Mouse (Mus musculus) kidney, adult 2 months (tissue): ENCODE results near the gene Tmie. TPM values are rescaled to one million over a fixed set of nuclear protein-coding genes. Genes with fewer than 3 reads are reported as not detected.
A peak's percentile ranks its signal among the peaks of the same experiment; 100 is the strongest.
"Not testable (repeated sequence)": the region's sequence is repeated elsewhere in the genome, so short reads cannot be mapped to it uniquely, and the experiment has no call there.

Experiments
- DNase-seq: peaks from one replicate; pipeline ENCODE4 v3.0.0; 2021
- H3K27ac ChIP-seq: fragments of 200-500 bp; 2 replicates; pipeline ENCODE4 v1.5.1; 2012; ENCODE audit warnings: low read depth, low read length, control low read depth, inconsistent platforms; ENCODE audit not compliant: insufficient read depth
- H3K27me3 ChIP-seq: fragments of 200-500 bp; replicated peaks from 2 replicates; pipeline ENCODE4 v1.6.1; 2012; ENCODE audit warnings: mild to moderate bottlenecking, moderate library complexity, low read length, inconsistent platforms; ENCODE audit not compliant: control insufficient read depth, insufficient read depth
- H3K36me3 ChIP-seq: fragments of 200-500 bp; 2 replicates; pipeline ENCODE4 v1.6.1; 2012; ENCODE audit warnings: mild to moderate bottlenecking, moderate library complexity, low read length, inconsistent platforms; ENCODE audit not compliant: control insufficient read depth, insufficient read depth
- H3K4me1 ChIP-seq: fragments of 200-500 bp; 2 replicates; pipeline ENCODE4 v1.6.1; 2011; ENCODE audit warnings: low read length; ENCODE audit not compliant: control insufficient read depth, insufficient read depth
- H3K4me3 ChIP-seq: fragments of 200-500 bp; 2 replicates; pipeline ENCODE4 v1.5.1; 2011; ENCODE audit warnings: mild to moderate bottlenecking, low read depth, low read length, control low read depth; ENCODE audit not compliant: insufficient read depth
- CTCF ChIP-seq: fragments of 200-500 bp; conservative IDR thresholded peaks from 2 replicates; pipeline ENCODE4 v1.5.1; 2011; ENCODE audit warnings: low read depth, mild to moderate bottlenecking, control low read depth, low read length, moderate library complexity, mixed read lengths; ENCODE audit not compliant: insufficient read depth, insufficient read length
- POLR2A ChIP-seq: fragments of 200-500 bp; IDR thresholded peaks from one replicate; pipeline ENCODE4 v1.6.1; 2011; ENCODE audit warnings: low read depth, low read length, control low read depth
- WGBS: fragments of 180-500 bp; shearing (Covaris S2); methylation state at CpG from one replicate; pipeline ENCODE4 v1.1.7; 2018; 5-methylcytosine and 5-hydroxymethylcytosine counted together
- polyA plus RNA-seq: library from polyadenylated mRNA; depleted of rRNA; stranded (reverse); fragments of >200 nt; gene quantifications from 2 replicates; pipeline ENCODE4 v1.2.3, GENCODE M21; 2012; rRNA removed

Gene Tmie
- polyA plus RNA-seq, 1 experiment, result 9.5 TPM

DNA sequence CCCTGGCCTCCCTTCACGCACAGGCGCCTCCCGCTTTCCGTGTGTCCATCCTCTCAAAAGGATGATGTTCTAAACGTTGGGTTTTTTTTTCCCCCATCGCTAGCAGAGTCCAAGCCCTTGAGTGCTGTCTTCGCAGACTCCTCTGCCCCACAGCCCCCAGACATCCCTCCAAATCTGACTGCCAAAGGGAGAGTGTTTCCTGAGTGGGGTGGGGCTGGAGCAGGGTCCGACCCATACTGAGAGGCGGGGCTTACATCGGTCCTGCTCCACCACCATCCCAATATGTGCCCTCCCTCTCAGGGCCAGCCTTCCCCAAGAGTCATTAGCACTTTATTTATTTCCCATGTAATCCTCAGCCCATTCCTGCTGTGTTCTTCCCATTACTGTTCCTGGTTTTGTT is 45.0 kb downstream of the Tmie start:
- no peak for TF ChIP-seq POLR2A
- no peak for TF ChIP-seq CTCF
- WGBS, result 41% methylated on average over 10 of the region's 10 CpGs
- no peak for DNase-seq
- Histone ChIP-seq H3K27me3 (no peaks in the 10 kb centered on the region), H3K27ac (no peak overlapping the region), H3K4me1 (no peaks in the 10 kb centered on the region), H3K36me3 (no peaks in the 10 kb centered on the region), H3K4me3 (no peak overlapping the region)

DNA sequence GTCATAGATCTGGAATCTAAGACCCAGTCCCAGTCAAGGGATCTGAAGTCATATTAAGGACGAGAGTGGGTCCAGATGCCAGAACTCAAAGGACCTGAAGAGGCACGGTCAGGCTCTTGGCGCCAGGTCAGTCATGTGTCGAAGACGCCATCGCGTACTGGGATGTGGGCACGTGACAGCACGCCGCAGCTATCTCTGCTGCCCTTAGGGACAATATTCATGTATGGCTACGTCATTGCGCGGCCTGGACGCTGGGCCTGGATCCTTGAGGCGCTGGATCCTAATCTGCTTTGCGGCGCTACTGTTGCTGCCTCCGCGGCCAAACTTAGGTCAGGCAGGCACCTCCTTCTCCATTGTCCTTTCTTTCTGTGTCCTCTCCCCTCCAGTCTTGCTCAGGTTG is 45.5 kb downstream of the Tmie start, which contains the start of gene Prss45:
TSS of gene Prss45 (plus strand) at position 178 of the 400 bp plus-strand sequence.
- no peak for DNase-seq
- no peak within 1 kb of the TSS for H3K27ac ChIP-seq
- 88% methylated on average over 19 of the region's 19 CpGs for WGBS
- no peaks in the 10 kb centered on the region for H3K36me3 ChIP-seq
- no peak within 1 kb of the TSS for H3K4me3 ChIP-seq
- H3K4me1 ChIP-seq, result no peaks in the 10 kb centered on the region
- no peaks in the 10 kb centered on the region for H3K27me3 ChIP-seq
- TF ChIP-seq CTCF (no peak), POLR2A (no peak)

DNA sequence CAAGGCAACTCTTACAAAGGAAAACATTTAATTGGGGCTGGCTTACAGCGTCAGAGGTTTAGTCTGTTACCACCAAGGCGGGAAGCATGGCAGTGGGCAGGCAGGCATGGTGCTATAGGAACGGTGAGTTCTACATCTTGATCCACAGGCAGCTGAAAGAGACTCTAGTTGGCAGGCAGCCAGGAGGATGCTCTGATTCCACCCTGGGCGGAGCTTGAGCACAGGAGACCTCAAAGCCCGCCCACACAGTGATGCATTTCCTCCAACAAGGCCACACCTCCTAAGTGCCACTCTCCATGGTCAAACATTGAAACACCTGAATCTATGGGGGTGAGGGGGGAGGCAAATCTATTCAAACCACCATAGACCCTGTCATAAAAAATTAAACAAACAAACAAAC is 46.9 kb downstream of the Tmie start:
- DNase-seq, result no peak
- Histone ChIP-seq H3K4me3 (no peak overlapping the region), H3K36me3 (no peaks in the 10 kb centered on the region), H3K27me3 (no peaks in the 10 kb centered on the region), H3K27ac (no peak overlapping the region), H3K4me1 (no peaks in the 10 kb centered on the region)
- 84% methylated on average over 5 of the region's 5 CpGs for WGBS
- TF ChIP-seq CTCF, result no peak
- no peak for TF ChIP-seq POLR2A

DNA sequence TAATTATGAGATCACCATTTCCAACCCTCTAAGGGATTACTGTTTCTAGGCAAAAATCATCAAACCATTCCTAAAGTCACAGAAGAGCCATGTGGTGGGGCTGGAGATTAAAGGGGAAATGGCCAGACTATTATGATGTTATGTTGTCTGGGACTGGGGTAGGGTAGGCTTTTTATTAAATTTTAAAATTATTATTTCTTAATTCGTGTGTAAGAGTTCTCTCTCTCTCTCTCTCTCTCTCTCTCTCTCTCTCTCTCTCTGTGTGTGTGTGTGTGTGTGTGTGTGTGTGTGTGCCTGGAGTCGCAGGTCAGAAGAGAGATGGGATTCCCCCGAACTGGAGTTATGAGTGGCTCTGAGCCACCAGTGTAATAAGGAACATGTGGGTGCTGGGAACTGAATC is 53.5 kb downstream of the Tmie start, which contains the start of gene Prss43:
TSS of gene Prss43 (plus strand) at position 301 of the 400 bp plus-strand sequence.
- H3K27ac ChIP-seq, result no peak within 1 kb of the TSS
- no peak for TF ChIP-seq CTCF
- TF ChIP-seq POLR2A, result no peak
- no peaks in the 10 kb centered on the region for H3K36me3 ChIP-seq
- H3K4me3 ChIP-seq, result no peak within 1 kb of the TSS
- H3K4me1 ChIP-seq, result no peaks in the 10 kb centered on the region
- 76% methylated on average over 3 of the region's 3 CpGs for WGBS
- no peaks in the 10 kb centered on the region for H3K27me3 ChIP-seq
- DNase-seq, result no peak

DNA sequence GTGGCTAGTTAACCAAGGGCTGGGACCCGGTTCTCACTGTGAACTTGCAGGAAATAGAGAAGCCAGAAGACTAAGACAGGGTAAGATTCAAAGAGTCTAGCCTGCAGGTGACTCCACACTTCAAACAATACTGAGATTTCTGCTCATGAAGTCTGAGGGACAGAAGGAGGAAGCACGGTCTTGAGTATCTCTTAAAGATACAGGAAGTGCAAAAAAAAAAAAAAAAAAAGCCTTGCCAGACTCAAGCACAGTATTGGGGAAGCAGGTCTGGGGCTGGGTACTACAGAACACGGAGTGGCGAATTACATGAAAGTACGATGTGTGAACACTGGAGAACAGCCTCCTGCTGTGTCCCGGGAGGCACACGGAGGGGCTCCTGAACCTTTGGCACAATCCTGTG is 54.1 kb downstream of the Tmie start:
- DNase-seq, result no peak
- TF ChIP-seq CTCF, result no peak
- TF ChIP-seq POLR2A, result no peak
- no peaks in the 10 kb centered on the region for H3K27me3 ChIP-seq
- H3K36me3 ChIP-seq, result no peaks in the 10 kb centered on the region
- no peak overlapping the region for H3K27ac ChIP-seq
- H3K4me3 ChIP-seq, result no peak overlapping the region
- no peaks in the 10 kb centered on the region for H3K4me1 ChIP-seq
- WGBS, result 69% methylated on average over 7 of the region's 7 CpGs

DNA sequence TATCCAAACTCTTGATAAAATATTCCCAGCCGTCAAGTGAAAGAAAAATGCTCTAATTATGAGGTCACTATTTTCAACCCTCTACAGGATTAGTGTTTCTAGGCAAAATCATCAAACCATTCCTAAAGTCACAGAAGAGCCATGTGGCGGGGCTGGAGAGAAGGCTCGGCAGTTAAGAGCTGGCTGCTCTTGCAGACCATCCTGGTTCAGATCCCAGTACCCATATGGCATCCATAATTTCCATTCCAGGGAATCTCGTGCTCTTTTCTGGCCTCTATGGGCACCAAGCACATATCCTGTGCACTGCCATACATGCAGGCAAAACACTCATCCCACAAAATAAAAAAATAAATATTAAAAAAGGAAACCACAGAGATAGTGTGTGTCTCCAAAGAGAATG is 54.5 kb downstream of the Tmie start:
- Histone ChIP-seq H3K36me3 (no peaks in the 10 kb centered on the region), H3K4me3 (no peak overlapping the region), H3K27ac (no peak overlapping the region), H3K4me1 (no peaks in the 10 kb centered on the region), H3K27me3 (no peaks in the 10 kb centered on the region)
- 76% methylated on average over 4 of the region's 4 CpGs for WGBS
- DNase-seq, result no peak
- TF ChIP-seq POLR2A (no peak), CTCF (no peak)

DNA sequence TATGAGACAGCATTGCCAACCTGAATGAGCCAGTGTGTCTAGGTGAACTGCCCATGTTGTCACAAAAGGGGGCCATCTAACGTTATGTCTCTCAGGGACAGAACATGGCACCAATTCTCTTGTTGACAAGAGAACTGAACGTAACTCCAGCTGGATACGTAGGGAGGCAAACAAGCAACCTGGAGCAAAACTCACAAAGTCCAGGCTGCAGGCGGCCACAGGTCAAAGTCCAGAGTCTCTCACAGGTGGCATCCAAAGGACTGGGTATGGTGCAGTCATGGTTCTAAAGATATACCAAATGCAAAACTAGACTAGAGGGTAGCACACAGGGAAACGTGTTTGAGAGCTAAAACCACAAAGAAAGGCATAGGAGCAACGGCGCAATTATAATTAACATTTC is 58.5 kb downstream of the Tmie start:
- H3K4me3 ChIP-seq, result no peak overlapping the region
- H3K27ac ChIP-seq, result no peak overlapping the region
- no peaks in the 10 kb centered on the region for H3K36me3 ChIP-seq
- no peaks in the 10 kb centered on the region for H3K4me1 ChIP-seq
- H3K27me3 ChIP-seq, result no peaks in the 10 kb centered on the region
- peak; percentile 76 for DNase-seq
- no peak for TF ChIP-seq POLR2A
- TF ChIP-seq CTCF, result no peak
- WGBS, result 68% methylated on average over 7 of the region's 7 CpGs

DNA sequence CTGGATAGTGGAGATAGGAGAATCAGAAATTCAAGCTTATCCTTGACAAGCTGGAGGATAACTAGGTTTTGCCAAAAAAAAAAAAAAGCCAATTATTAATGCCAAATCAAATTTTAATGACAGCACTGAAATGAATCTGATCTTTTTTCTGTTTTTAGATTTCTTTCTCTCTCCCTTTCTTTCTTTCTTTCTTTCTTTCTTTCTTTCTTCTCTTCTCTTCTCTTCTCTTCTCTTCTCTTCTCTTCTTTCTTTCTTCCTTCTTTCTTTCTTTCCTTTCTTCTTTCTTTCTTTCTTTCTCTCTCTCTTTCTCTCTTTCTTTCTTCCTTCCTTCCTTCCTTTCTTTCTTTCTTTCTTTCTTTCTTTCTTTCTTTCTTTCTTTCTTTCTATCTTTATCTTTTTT is 59.4 kb downstream of the Tmie start:
- not testable (repeated sequence) for DNase-seq, H3K36me3 ChIP-seq, H3K27ac ChIP-seq, H3K27me3 ChIP-seq, H3K4me1 ChIP-seq, H3K4me3 ChIP-seq

Other genes with a start within 250 kb of the Tmie start
- 41.6 and 49.2 TPM in 2 replicates for gene Nbeal2, start 226.0 kb downstream of the Tmie start, polyA plus RNA-seq
- gene Ccdc12, start 223.6 kb downstream of the Tmie start, polyA plus RNA-seq, result 95.9 and 125 TPM in 2 replicates
- 1.6 and 11.5 TPM in 2 replicates for gene Myl3, start 138.3 kb downstream of the Tmie start, polyA plus RNA-seq
- 740 and 847 TPM in 2 replicates for gene Pth1r, start 133.0 kb downstream of the Tmie start, polyA plus RNA-seq
- not detected in 2 replicates for gene Prss42, start 81.9 kb downstream of the Tmie start, polyA plus RNA-seq
- not detected in 2 replicates for gene Prss44, start 66.1 kb downstream of the Tmie start, polyA plus RNA-seq
- not detected in 2 replicates for gene Prss43, start 53.4 kb downstream of the Tmie start, polyA plus RNA-seq
- not detected in 2 replicates for gene Prss45, start 45.5 kb downstream of the Tmie start, polyA plus RNA-seq
- gene Prss46, start 35.6 kb downstream of the Tmie start, polyA plus RNA-seq, result not detected in 2 replicates
- not detected in 2 replicates for gene Prss50, start 22.1 kb downstream of the Tmie start, polyA plus RNA-seq
- 32.3 and 40.8 TPM in 2 replicates for gene Als2cl, start 243 bp downstream of the Tmie start, polyA plus RNA-seq
- not detected in 2 replicates for gene Fam240a, start 36.7 kb upstream of the Tmie start, polyA plus RNA-seq
- not detected in 2 replicates for gene Tdgf1, start 66.0 kb upstream of the Tmie start, polyA plus RNA-seq
- gene Lrrc2, start 71.4 kb upstream of the Tmie start, polyA plus RNA-seq, result 0.05 and 0.56 TPM in 2 replicates
- 9.8 and 11.4 TPM in 2 replicates for gene Rtp3, start 110.5 kb upstream of the Tmie start, polyA plus RNA-seq
- 0.39 and 0.63 TPM in 2 replicates for gene Ltf, start 139.2 kb upstream of the Tmie start, polyA plus RNA-seq
- 11.1 and 13.8 TPM in 2 replicates for gene Ccrl2, start 177.4 kb upstream of the Tmie start, polyA plus RNA-seq
- 10.7 and 12.7 TPM in 2 replicates for gene Lrrfip2, start 237.5 kb upstream of the Tmie start, polyA plus RNA-seq